Mouse (Mus musculus): ENCODE results near the gene Tlr2.

The Tlr2 gene

DNA sequence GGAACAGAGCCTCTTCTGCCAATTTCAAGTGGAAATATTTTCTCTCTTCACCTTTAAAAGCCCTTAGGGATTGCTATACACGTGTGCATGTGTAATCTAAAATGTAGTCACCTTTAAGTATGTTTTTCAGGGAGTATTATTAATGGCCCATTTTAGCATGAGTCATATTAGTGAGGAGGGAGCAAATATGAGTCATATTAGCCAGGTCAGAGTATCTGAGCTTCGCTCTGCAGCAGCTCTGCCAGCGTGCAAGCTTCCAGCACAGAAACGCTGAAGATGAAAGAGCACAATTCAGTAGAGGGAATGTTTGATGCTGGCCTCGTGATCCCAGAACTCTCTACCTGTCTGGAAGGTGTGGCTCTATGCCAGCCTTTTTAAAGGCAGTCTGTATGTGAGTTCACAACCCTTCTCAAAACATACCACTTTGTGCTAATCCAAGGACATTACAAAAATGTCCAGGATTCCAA is 13.4 kb downstream of the Tlr2 start:
- DNase-seq (ENCODE audit: low spot score in 2 of 2): no peak

DNA sequence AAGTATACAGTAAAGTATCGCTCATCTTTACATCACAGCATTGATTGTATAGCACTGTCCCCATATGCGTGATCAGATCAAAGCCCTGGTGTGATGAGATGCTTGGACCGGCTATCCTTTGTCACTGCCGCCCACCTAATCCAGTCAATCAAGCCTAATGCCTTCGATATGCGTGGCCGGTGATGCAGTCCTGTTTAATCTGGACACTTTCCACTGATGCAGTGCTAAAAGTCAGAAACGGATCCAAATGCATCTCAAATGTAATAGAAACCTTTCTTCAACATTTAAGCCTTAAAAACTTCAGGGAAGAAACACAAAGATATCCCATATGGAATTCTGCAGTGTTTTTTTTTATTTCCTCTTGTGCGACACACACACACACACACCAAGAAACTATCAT is 13.9 kb downstream of the Tlr2 start:
- DNase-seq (ENCODE audit: low spot score in 2 of 2): no peak

DNA sequence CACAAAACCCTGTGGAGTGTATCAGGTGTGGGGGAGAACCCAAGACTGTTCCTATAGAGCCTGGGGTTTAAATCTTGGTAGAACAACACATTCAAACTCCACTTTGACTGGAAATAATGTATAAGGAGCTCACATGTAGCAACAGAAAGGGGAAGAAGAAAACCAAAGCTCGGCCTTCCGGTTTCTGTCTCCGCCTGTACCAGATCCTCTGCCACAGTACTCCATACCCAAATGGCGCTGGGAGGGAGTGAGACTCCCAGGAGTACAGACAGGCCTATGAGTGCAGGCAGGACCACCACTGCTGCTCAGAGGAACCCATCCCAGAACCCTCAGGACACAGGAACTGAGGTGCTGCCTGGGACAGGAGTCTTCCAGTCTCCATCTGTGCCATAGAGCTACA is 17.8 kb downstream of the Tlr2 start:
- no peak for DNase-seq (ENCODE audit: low spot score in 2 of 2)

DNA sequence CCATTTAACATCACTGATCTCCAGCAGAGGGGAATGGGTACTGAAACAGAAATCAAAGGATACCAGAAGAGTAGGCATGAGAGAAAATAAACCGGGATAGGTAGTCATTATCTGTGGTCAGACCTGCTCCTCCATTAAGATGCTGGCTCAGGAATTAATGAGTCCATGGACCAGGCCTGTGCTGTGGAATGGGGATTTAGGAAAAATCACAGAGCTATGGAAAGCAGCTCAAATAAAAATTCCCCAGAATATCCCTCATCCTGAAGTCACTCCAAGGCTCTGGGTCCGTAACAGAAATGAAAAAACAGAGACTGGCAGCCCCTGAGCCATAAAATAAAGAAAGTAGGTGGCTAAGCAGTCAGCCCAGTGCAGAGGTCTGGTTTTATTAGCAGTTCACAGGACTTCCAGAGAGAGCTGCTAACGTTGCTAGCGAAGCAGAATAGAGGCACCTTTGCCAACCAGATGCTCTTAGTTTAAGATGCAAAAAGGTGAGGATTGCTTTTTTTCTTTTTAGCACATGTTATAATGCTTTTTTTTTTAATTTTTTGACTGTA is 25.1 kb downstream of the Tlr2 start:
- no peak for DNase-seq (ENCODE audit: low spot score in 2 of 2)

DNA sequence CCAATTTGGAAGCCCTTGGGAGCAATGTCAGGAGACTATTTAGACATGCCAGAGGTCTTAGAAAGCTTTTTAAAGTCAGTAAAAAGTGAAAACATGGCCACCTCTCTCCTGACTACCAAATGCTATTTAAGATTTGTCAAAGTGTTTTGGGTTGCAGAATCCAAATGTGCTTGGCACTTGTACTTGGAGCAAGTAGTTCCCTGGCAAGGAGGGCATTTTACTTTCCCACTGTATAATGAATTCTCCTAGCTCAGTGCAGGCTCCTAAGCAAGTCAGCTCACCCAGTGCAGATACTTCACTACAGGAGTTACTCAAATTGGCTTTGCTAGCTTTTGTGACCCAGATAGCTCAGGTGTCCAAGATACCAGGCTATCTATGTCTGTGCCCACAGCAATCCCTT is 28.7 kb downstream of the Tlr2 start:
- no peak for DNase-seq (ENCODE audit: low spot score in 2 of 2)

DNA sequence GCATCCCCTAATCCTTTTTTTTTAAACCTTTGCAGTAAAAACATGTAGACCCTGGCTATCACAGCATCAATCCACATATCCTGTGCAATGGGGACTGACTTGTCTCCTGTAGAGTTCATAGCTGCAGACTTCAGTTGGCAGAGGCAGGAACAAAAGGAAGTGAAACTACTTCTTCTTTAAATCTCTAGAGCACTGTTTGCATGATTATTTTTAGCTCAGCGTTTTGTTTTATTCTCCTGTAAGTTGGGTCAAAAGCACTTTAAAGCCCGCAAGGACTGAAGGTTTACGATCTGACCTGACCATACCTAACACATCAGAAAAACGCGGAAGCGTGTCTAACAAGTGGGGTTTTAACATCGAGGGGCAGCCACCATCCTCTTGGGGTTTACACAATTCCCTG is 29.6 kb downstream of the Tlr2 start:
- DNase-seq (ENCODE audit: low spot score in 2 of 2): peak in 1 of 2 experiments; percentile 4

DNA sequence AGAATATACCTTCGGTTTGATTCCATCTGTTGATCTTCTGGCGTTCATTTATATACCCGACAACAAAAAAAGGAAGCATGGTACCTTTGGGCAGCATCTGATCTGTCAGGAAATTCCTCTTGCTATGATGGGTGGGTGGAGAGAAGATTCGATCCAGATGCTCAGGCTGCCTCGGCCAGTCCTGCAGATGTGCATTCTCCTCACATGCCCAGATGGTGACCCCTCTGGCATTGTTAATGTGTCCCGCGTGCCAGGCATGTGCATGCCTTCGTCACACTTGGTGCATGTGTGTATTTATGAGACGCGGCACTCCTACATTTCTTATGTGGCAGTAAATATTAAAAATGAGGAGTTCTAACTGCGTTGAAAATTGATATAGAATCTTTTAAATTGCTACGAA is 33.1 kb downstream of the Tlr2 start:
- no peak for DNase-seq (ENCODE audit: low spot score in 2 of 2)

DNA sequence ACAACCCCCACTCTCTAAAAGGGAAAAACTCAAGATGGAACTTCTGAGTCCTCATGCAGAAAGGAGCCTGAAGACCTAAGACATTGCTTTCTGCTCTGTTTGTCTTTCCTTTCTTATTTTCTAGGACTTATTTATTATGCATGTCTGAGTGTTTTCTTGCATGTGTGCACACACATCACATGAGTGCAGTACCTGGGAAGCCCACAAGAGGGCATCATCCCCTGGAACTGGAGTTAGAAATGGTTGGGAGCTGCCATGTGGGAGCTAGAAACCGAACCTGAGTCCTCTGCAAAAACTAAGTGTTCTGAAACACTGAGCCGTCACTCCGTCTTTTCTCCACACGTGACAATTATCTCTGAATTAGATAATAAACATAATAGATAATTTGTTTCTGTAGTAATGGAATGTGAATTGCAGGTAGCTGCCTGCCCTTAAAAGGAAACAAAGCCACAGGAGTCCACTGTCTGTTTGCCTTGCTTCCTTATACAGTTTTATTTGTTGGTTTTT is 39.9 kb downstream of the Tlr2 start:
- no peak for DNase-seq (ENCODE audit: low spot score in 2 of 2)

DNA sequence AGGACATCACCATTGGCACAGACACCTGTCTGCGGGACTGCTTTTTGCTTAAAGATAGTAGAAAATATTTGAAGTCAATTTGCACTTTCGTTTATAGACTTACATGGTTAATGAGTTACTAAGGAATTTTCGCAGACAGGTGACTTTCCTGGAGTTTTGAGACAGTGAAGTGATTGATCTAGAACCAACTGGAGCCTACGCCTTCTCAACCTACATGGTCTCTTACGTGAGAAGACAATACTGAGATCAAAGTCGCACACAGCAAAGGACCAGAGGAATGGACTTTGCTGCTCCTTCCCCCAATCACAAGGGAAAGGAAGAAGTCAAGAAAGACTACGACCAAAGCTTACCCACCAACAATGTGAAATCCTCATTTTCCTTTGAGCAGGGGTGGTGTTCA is 42.1 kb downstream of the Tlr2 start:
- DNase-seq (ENCODE audit: low spot score in 2 of 2): no peak

DNA sequence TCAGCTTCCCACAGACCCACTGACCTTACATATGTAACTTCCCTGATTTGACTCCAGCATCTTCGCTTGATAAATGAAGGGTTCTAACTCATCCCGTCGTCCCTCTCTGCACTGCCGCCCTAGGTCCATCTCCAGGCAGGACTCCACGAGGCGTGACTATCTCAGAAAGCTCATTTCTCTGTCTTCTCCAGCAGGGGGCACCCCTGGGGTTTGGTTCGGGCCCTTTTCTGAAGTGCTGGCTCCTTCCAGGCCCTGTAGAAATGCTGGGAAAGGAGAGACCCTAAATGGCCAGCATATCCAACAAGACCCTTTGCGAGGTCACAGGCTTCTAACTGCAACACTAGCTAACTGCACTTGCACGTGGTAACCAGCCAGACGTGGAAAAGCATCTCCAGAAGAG is 43.7 kb downstream of the Tlr2 start:
- peak; percentile 28 to 37 for DNase-seq (ENCODE audit: low spot score in 2 of 2)

DNA sequence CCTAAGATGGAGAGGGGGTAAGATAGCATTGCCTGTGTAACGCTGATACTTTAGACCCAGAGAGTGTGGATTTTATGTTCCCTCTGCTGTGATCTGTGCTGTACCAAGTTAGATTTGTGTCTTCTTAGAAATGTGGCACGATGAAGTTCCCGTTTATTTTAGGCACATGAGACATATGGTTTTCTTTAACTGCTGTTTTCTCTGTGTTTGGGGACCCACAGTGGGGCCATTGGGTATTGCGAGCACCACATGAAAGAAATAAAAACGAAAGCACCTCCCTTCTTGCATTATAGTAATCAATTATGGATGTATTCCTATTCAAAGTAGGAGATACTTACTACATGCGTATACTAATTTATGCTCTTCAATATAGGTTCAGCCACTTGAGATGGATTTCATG is 44.5 kb downstream of the Tlr2 start:
- DNase-seq (ENCODE audit: low spot score in 2 of 2): no peak

DNA sequence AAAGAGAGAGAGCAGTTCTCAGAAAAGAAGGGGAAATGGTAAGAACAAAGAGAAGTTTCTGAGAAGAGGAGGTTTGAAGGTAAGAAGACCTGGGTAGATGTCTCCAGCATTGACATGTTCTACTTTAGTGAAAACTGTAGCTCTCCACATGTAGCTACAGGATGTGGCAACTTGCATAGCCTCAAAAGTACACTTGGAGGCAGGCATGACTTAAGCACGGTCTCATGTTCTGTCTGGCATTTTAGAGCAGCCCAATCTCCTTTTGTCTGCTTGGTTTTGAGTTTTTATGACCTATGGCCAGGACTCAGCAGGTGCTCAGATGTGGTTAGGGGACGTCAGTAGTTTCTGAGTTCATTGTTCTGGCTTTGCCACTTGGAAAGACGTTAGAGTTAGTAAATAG is 50.1 kb downstream of the Tlr2 start:
- no peak for DNase-seq (ENCODE audit: low spot score in 2 of 2)

DNA sequence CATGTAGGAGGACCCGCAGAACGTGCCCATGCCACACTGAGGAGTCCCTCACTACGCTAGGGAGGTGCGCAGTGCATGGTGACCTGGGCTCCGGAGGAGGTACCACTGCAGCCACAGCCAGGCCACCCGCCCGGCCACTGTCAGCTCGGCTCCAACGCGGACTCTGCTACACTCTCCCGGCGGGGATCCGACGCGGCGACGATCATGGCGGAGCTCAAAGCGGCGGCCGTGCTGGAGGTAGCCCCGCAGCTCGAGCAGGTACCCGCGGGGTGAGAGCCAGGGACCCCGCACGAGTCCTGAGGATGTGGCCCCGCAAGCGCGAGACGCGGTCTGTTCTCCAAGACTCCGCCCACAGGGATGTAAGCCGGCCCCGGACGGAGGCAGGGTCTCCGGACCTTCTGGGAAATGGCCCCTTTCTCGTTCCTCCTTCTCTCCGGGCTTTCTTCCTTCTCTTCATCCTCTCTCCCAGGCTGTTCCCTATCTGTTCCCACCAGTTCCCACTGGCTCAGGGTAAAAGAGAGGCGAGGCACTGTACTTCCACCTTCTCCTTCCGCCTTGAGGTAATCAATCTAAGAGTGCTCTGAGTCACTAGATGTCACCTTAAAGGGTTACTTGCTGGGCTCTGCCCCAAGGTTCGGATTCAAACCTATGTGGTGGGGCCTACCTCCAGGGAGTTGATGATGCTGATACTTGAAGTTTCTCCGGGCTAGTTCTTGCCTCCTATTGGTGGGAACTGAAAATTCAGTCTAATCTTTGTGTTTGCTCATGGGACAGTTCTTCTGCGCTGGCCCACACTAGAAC is 51.7 kb downstream of the Tlr2 start:
- no peak for DNase-seq (ENCODE audit: low spot score in 2 of 2)

DNA sequence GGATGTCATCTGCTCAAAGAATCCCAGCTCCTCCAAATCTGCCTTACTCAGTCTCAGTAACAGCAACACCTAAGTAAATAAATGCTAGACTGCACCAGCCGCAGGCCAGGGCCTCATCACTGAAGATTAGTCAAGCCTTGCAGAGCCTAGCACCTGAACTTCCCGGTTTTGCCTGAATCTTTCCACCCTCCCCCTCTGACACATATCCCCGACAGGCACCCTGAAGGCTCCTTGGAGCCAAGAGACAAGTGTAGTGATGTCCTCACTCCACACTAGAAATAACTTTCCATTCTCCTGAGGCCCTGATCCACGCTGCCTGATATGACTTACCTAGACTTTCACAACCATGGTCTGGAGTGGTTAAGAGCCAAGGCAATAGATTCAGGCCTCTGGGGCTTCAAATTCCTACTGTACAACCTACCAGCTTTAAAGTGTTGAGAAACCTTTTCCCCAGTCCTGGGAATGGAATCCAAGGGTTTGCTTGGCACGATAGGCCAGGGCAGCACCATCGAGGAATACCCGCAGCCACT is 53.7 kb downstream of the Tlr2 start:
- DNase-seq (ENCODE audit: low spot score in 2 of 2): no peak

DNA sequence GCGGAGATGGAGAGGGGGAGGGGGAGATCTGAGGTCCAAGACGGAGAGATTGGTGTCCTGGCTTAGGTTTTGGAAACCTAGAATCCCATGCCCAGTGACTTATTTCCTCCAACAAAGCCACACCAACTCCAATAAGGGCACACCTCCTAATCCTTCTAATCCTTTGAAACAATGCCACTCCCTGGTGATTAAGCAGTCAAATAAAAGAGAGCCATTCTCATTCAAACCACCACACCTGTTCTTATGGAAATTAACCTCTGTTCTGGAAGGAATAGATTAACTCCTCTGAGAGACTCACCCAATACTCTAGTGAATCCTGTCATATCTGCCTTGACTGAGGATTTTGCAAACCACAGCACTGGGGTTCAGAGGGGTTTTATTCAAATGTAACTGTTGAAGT is 54.5 kb downstream of the Tlr2 start:
- DNase-seq (ENCODE audit: low spot score in 2 of 2): no peak

All from heart, adult 9 months (tissue).